Mouse (Mus musculus): ENCODE data around the gene Atp6v0a4. TPM values are rescaled to one million over a fixed set of nuclear protein-coding genes. Genes with fewer than 3 reads are reported as not detected.

Atp6v0a4 gene
- polyA plus RNA-seq, 1 experiment from 2014 or later, result not detected

- no peak overlapping the region for H3K27ac ChIP-seq (ENCODE audit: low read depth, low read length)
- no peak overlapping the region for H3K9ac ChIP-seq (ENCODE audit: low read length)
- H3K27me3 ChIP-seq (ENCODE audit: control insufficient read depth, insufficient read depth, low read length), result no peaks in the 10 kb centered on the region
- WGBS, result 75% methylated on average over 4 of the region's 4 CpGs
- H3K4me1 ChIP-seq (ENCODE audit: control insufficient read depth, insufficient read depth, low read length), result no peaks in the 10 kb centered on the region
- H3K36me3 ChIP-seq (ENCODE audit: control insufficient read depth, insufficient read depth, low read length), result no peaks in the 10 kb centered on the region
- ATAC-seq (ENCODE audit: low FRiP score), result no peak
- no peak overlapping the region for H3K4me3 ChIP-seq (ENCODE audit: low read depth, low read length)
- H3K9me3 ChIP-seq (ENCODE audit: control insufficient read depth, low read length), result no peaks in the 10 kb centered on the region
- DNase-seq (ENCODE audit: low spot score, missing footprints), result no peak
- no peak overlapping the region for H3K4me2 ChIP-seq
Observed at GRCm38 (mm10) chr6:38048003-38048402, 76.4 kb downstream of the Atp6v0a4 start.

- WGBS, result 32% methylated on average over 6 of the region's 6 CpGs
- Histone ChIP-seq H3K9me3 (ENCODE audit: control insufficient read depth, low read length) (no peaks in the 10 kb centered on the region), H3K4me1 (ENCODE audit: control insufficient read depth, insufficient read depth, low read length) (no peaks in the 10 kb centered on the region), H3K36me3 (ENCODE audit: control insufficient read depth, insufficient read depth, low read length) (no peaks in the 10 kb centered on the region), H3K4me2 (no peak within 1 kb of the TSS), H3K27me3 (ENCODE audit: control insufficient read depth, insufficient read depth, low read length) (no peaks in the 10 kb centered on the region), H3K4me3 (ENCODE audit: low read depth, low read length) (no peak within 1 kb of the TSS), H3K9ac (ENCODE audit: low read length) (no peak within 1 kb of the TSS), H3K27ac (ENCODE audit: low read depth, low read length) (no peak within 1 kb of the TSS)
- DNase-seq (ENCODE audit: low spot score, missing footprints), result no peak
- ATAC-seq (ENCODE audit: low FRiP score), result no peak
Observed at GRCm38 (mm10) chr6:38046838-38047237, 77.5 kb downstream of the Atp6v0a4 start, which contains the start of gene Svopl. TSS of gene Svopl (minus strand) at chr6:38046996.

GRCm38 (mm10) chr6:38032801-38033566 is 91.4 kb downstream of the Atp6v0a4 start:
- DNase-seq (ENCODE audit: low spot score, missing footprints) (no peak), ATAC-seq (ENCODE audit: low FRiP score) (no peak)
- WGBS, result 78% methylated on average over 5 of the region's 5 CpGs
- H3K4me2 ChIP-seq, result no peak overlapping the region
- no peaks in the 10 kb centered on the region for H3K9me3 ChIP-seq (ENCODE audit: control insufficient read depth, low read length)
- H3K9ac ChIP-seq (ENCODE audit: low read length), result no peak overlapping the region
- H3K4me3 ChIP-seq (ENCODE audit: low read depth, low read length), result no peak overlapping the region
- no peaks in the 10 kb centered on the region for H3K36me3 ChIP-seq (ENCODE audit: control insufficient read depth, insufficient read depth, low read length)
- H3K27ac ChIP-seq (ENCODE audit: low read depth, low read length), result no peak overlapping the region
- H3K27me3 ChIP-seq (ENCODE audit: control insufficient read depth, insufficient read depth, low read length), result no peaks in the 10 kb centered on the region
- no peaks in the 10 kb centered on the region for H3K4me1 ChIP-seq (ENCODE audit: control insufficient read depth, insufficient read depth, low read length)

- Histone ChIP-seq H3K27me3 (ENCODE audit: control insufficient read depth, insufficient read depth, low read length) (no peaks in the 10 kb centered on the region), H3K4me3 (ENCODE audit: low read depth, low read length) (no peak overlapping the region), H3K27ac (ENCODE audit: low read depth, low read length) (no peak overlapping the region), H3K4me1 (ENCODE audit: control insufficient read depth, insufficient read depth, low read length) (no peaks in the 10 kb centered on the region), H3K4me2 (no peak overlapping the region), H3K9ac (ENCODE audit: low read length) (no peak overlapping the region), H3K9me3 (ENCODE audit: control insufficient read depth, low read length) (no peaks in the 10 kb centered on the region), H3K36me3 (ENCODE audit: control insufficient read depth, insufficient read depth, low read length) (no peaks in the 10 kb centered on the region)
- no peak for DNase-seq (ENCODE audit: low spot score, missing footprints)
- 73% methylated on average over 7 of the region's 7 CpGs for WGBS
- no peak for ATAC-seq (ENCODE audit: low FRiP score)
Observed at GRCm38 (mm10) chr6:38031924-38032540, 92.4 kb downstream of the Atp6v0a4 start.

GRCm38 (mm10) chr6:38028205-38028604 is 96.2 kb downstream of the Atp6v0a4 start:
- 57% methylated on average over 2 of the region's 2 CpGs for WGBS
- no peaks in the 10 kb centered on the region for H3K9me3 ChIP-seq (ENCODE audit: control insufficient read depth, low read length)
- no peaks in the 10 kb centered on the region for H3K36me3 ChIP-seq (ENCODE audit: control insufficient read depth, insufficient read depth, low read length)
- H3K9ac ChIP-seq (ENCODE audit: low read length), result no peak overlapping the region
- no peaks in the 10 kb centered on the region for H3K4me1 ChIP-seq (ENCODE audit: control insufficient read depth, insufficient read depth, low read length)
- H3K4me2 ChIP-seq, result no peak overlapping the region
- H3K4me3 ChIP-seq (ENCODE audit: low read depth, low read length), result no peak overlapping the region
- H3K27ac ChIP-seq (ENCODE audit: low read depth, low read length), result no peak overlapping the region
- DNase-seq (ENCODE audit: low spot score, missing footprints), result no peak
- H3K27me3 ChIP-seq (ENCODE audit: control insufficient read depth, insufficient read depth, low read length), result no peaks in the 10 kb centered on the region
- ATAC-seq (ENCODE audit: low FRiP score), result no peak

- no peak overlapping the region for H3K4me3 ChIP-seq (ENCODE audit: low read depth, low read length)
- no peaks in the 10 kb centered on the region for H3K4me1 ChIP-seq (ENCODE audit: control insufficient read depth, insufficient read depth, low read length)
- ATAC-seq (ENCODE audit: low FRiP score) (no peak), DNase-seq (ENCODE audit: low spot score, missing footprints) (no peak)
- H3K36me3 ChIP-seq (ENCODE audit: control insufficient read depth, insufficient read depth, low read length), result no peaks in the 10 kb centered on the region
- no peak overlapping the region for H3K27ac ChIP-seq (ENCODE audit: low read depth, low read length)
- no peaks in the 10 kb centered on the region for H3K9me3 ChIP-seq (ENCODE audit: control insufficient read depth, low read length)
- H3K4me2 ChIP-seq, result no peak overlapping the region
- WGBS, result 76% methylated on average over 1 of the region's 1 CpGs
- H3K27me3 ChIP-seq (ENCODE audit: control insufficient read depth, insufficient read depth, low read length), result no peaks in the 10 kb centered on the region
- H3K9ac ChIP-seq (ENCODE audit: low read length), result no peak overlapping the region
Observed at GRCm38 (mm10) chr6:38027771-38028170, 96.6 kb downstream of the Atp6v0a4 start.

- no peaks in the 10 kb centered on the region for H3K36me3 ChIP-seq (ENCODE audit: control insufficient read depth, insufficient read depth, low read length)
- H3K4me1 ChIP-seq (ENCODE audit: control insufficient read depth, insufficient read depth, low read length), result no peaks in the 10 kb centered on the region
- ATAC-seq (ENCODE audit: low FRiP score), result no peak
- no peaks in the 10 kb centered on the region for H3K27me3 ChIP-seq (ENCODE audit: control insufficient read depth, insufficient read depth, low read length)
- no peak for DNase-seq (ENCODE audit: low spot score, missing footprints)
- 60% methylated on average over 7 of the region's 7 CpGs for whole genome bisulfite sequencing
- H3K4me2 ChIP-seq, result no peak overlapping the region
- no peaks in the 10 kb centered on the region for H3K9me3 ChIP-seq (ENCODE audit: control insufficient read depth, low read length)
- H3K9ac ChIP-seq (ENCODE audit: low read length), result no peak overlapping the region
- no peak overlapping the region for H3K4me3 ChIP-seq (ENCODE audit: low read depth, low read length)
- no peak overlapping the region for H3K27ac ChIP-seq (ENCODE audit: low read depth, low read length)
Observed at GRCm38 (mm10) chr6:38023284-38023683, 101.1 kb downstream of the Atp6v0a4 start.

- no peak overlapping the region for H3K27ac ChIP-seq (ENCODE audit: low read depth, low read length)
- ATAC-seq (ENCODE audit: low FRiP score), result no peak
- no peaks in the 10 kb centered on the region for H3K4me1 ChIP-seq (ENCODE audit: control insufficient read depth, insufficient read depth, low read length)
- H3K27me3 ChIP-seq (ENCODE audit: control insufficient read depth, insufficient read depth, low read length), result no peaks in the 10 kb centered on the region
- WGBS, result 87% methylated on average over 7 of the region's 7 CpGs
- no peak overlapping the region for H3K9ac ChIP-seq (ENCODE audit: low read length)
- no peaks in the 10 kb centered on the region for H3K9me3 ChIP-seq (ENCODE audit: control insufficient read depth, low read length)
- no peaks in the 10 kb centered on the region for H3K36me3 ChIP-seq (ENCODE audit: control insufficient read depth, insufficient read depth, low read length)
- H3K4me3 ChIP-seq (ENCODE audit: low read depth, low read length), result no peak overlapping the region
- H3K4me2 ChIP-seq, result no peak overlapping the region
- no peak for DNase-seq (ENCODE audit: low spot score, missing footprints)
Observed at GRCm38 (mm10) chr6:38021406-38021805, 103.0 kb downstream of the Atp6v0a4 start.

GRCm38 (mm10) chr6:38012829-38013228 is 111.6 kb downstream of the Atp6v0a4 start:
- no peak for ATAC-seq (ENCODE audit: low FRiP score)
- peak; percentile 84 for DNase-seq (ENCODE audit: low spot score, missing footprints)
- Histone ChIP-seq H3K4me1 (ENCODE audit: control insufficient read depth, insufficient read depth, low read length) (peaks cover 6% of the 10 kb centered on the region), H3K27me3 (ENCODE audit: control insufficient read depth, insufficient read depth, low read length) (no peaks in the 10 kb centered on the region), H3K9ac (ENCODE audit: low read length) (no peak overlapping the region), H3K9me3 (ENCODE audit: control insufficient read depth, low read length) (no peaks in the 10 kb centered on the region), H3K4me2 (no peak overlapping the region), H3K27ac (ENCODE audit: low read depth, low read length) (no peak overlapping the region), H3K4me3 (ENCODE audit: low read depth, low read length) (no peak overlapping the region), H3K36me3 (ENCODE audit: control insufficient read depth, insufficient read depth, low read length) (no peaks in the 10 kb centered on the region)
- WGBS, result 82% methylated on average over 2 of the region's 2 CpGs

Data from midbrain, embryonic 11.5 days (tissue).